Mouse (Mus musculus) left cerebral cortex, adult 2 months (tissue): Measurements from ENCODE around the gene Cisd1. TPM values are rescaled to one million over a fixed set of nuclear protein-coding genes. Genes with fewer than 3 reads are reported as not detected.

Experiments used
- DNase-seq, 2 experiments: peaks; one replicate each; pipeline ENCODE4 v3.0.0; 2021 to 2022; ENCODE audit warnings: low spot score in 2 of 2, mixed read lengths in 1 of 2; ENCODE audit errors: extremely low spot score in 1 of 2
- H3K27ac ChIP-seq: fragments of 200-600 bp; 2 replicates; pipeline ENCODE4 v1.8.1; 2022
- H3K4me3 ChIP-seq: fragments of 200-600 bp; 2 replicates; pipeline ENCODE4 v1.8.1; 2022
- CTCF ChIP-seq: fragments of 200-600 bp; IDR thresholded peaks from 2 replicates; pipeline ENCODE4 v1.8.1; 2022; ENCODE audit warnings: antibody characterized with exemption, mild to moderate bottlenecking, moderate library complexity
- intact Hi-C: fragments of 180-260 bp; cut with DNase I; formaldehyde crosslinking; loops from one replicate; pipeline ENCODE4 v1.15.1; 2025
- total RNA-seq, 2 experiments: library from RNA; stranded (reverse); gene quantifications; 2 replicates each; pipeline ENCODE4 v1.2.3; 2021

Gene Cisd1
- total RNA-seq, 2 experiments from 2014 or later = 119 to 131 TPM

- intact Hi-C loops = no loop called here
- no peak overlapping the region for H3K27ac ChIP-seq
- H3K4me3 ChIP-seq = no peak overlapping the region
- no peak for DNase-seq
- TF ChIP-seq CTCF = no peak
Measured at GRCm38 (mm10) chr10:71314596-71314995, 30.2 kb downstream of the Cisd1 start.

- intact Hi-C loops = no loop called here
- H3K27ac ChIP-seq = no peak overlapping the region
- no peak for TF ChIP-seq CTCF
- no peak for DNase-seq
- H3K4me3 ChIP-seq = no peak overlapping the region
Measured at GRCm38 (mm10) chr10:71310288-71310687, 34.5 kb downstream of the Cisd1 start.

- intact Hi-C loops = no loop called here
- Histone ChIP-seq H3K27ac (no peak overlapping the region), H3K4me3 (no peak overlapping the region)
- TF ChIP-seq CTCF = no peak
- DNase-seq = no peak
Measured at GRCm38 (mm10) chr10:71308199-71308598, 36.6 kb downstream of the Cisd1 start.

GRCm38 (mm10) chr10:71306759-71307158 is 38.0 kb downstream of the Cisd1 start:
- Histone ChIP-seq H3K4me3 (no peak overlapping the region), H3K27ac (no peak overlapping the region)
- no peak for DNase-seq
- no peak for TF ChIP-seq CTCF
- intact Hi-C loops = no loop called here

- H3K27ac ChIP-seq = no peak overlapping the region
- TF ChIP-seq CTCF = peak; percentile 72
- intact Hi-C loops = no loop called here
- no peak overlapping the region for H3K4me3 ChIP-seq
- peak; percentile 35 to 47 for DNase-seq
Measured at GRCm38 (mm10) chr10:71306190-71306589, 38.6 kb downstream of the Cisd1 start.

- intact Hi-C loops = no loop called here
- TF ChIP-seq CTCF = peak; percentile 48
- Histone ChIP-seq H3K27ac (no peak overlapping the region), H3K4me3 (no peak overlapping the region)
- DNase-seq = no peak
Measured at GRCm38 (mm10) chr10:71302490-71302889, 42.3 kb downstream of the Cisd1 start.

- Histone ChIP-seq H3K4me3 (no peak overlapping the region), H3K27ac (no peak overlapping the region)
- TF ChIP-seq CTCF = no peak
- DNase-seq = no peak
- intact Hi-C loops = no loop called here
Measured at GRCm38 (mm10) chr10:71300161-71300560, 44.6 kb downstream of the Cisd1 start.

- TF ChIP-seq CTCF = peak; percentile 1; the same call in 1 of the 2 replicates
- no peak overlapping the region for H3K4me3 ChIP-seq
- intact Hi-C loops = no loop called here
- DNase-seq = no peak
- H3K27ac ChIP-seq = no peak overlapping the region
Measured at GRCm38 (mm10) chr10:71293245-71293644, 51.5 kb downstream of the Cisd1 start.

GRCm38 (mm10) chr10:71292254-71292653 is 52.5 kb downstream of the Cisd1 start:
- Histone ChIP-seq H3K27ac (no peak overlapping the region), H3K4me3 (no peak overlapping the region)
- no peak for TF ChIP-seq CTCF
- DNase-seq = no peak
- intact Hi-C loops = no loop called here

GRCm38 (mm10) chr10:71291801-71292200 is 53.0 kb downstream of the Cisd1 start:
- no peak for TF ChIP-seq CTCF
- Histone ChIP-seq H3K4me3 (no peak overlapping the region), H3K27ac (no peak overlapping the region)
- no peak for DNase-seq
- intact Hi-C loops = no loop called here

GRCm38 (mm10) chr10:71291179-71291661 is 53.5 kb downstream of the Cisd1 start:
- H3K4me3 ChIP-seq = no peak overlapping the region
- H3K27ac ChIP-seq = no peak overlapping the region
- no peak for TF ChIP-seq CTCF
- DNase-seq = no peak
- intact Hi-C loops = no loop called here

GRCm38 (mm10) chr10:71285126-71285580 is 59.6 kb downstream of the Cisd1 start, which contains the start of gene Ube2d1:
Ube2d1 (minus strand) TSS chr10:71285262.
- peak; percentile 92 to 94 for DNase-seq
- TF ChIP-seq CTCF = peak; percentile 41
- peak within 1 kb of the TSS; percentile 90 for H3K27ac ChIP-seq
- intact Hi-C loops = no loop called here
- peak within 1 kb of the TSS; percentile 76 for H3K4me3 ChIP-seq

GRCm38 (mm10) chr10:71284511-71285125 is 60.1 kb downstream of the Cisd1 start:
- no peak for DNase-seq
- intact Hi-C loops = no loop called here
- no peak for TF ChIP-seq CTCF
- H3K27ac ChIP-seq = peak overlapping the region; percentile 90
- peak overlapping the region; percentile 76 for H3K4me3 ChIP-seq
